Mouse (Mus musculus): ENCODE measurements around the gene Pced1a. TPM values are rescaled to one million over a fixed set of nuclear protein-coding genes. Genes with fewer than 3 reads are reported as not detected.

Gene Pced1a
- polyA plus RNA-seq, 2 experiments = 2.1 to 5.6 TPM

DNA sequence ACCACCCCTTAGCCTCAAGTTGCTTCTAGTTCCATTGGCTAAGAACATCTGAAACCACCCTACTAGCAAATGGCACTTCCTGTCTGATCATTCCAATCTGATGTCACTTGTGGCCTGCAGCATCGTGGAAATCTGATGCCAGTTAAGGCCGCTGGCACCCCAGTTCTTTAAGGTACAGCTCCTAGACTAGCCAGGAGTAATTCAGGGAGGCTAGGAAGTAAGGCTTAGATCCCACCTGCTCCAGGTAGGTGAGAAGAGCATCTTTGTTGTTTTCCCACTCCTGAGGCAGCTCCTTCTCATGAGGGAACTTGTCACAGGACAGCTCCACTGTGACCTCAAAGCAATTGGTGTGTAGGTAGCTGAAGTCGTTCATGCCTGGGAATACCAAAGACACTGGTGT, 31.7 kb downstream of the Pced1a start:
- peaks cover 14% of the 10 kb centered on the region for H3K27me3 ChIP-seq (ENCODE audit: control insufficient read depth, insufficient read depth, low read length)
- no peak overlapping the region for H3K4me3 ChIP-seq (ENCODE audit: insufficient read depth in 1 of 2, low read depth in 2 of 2, low read length in 2 of 2)
- no peak overlapping the region for H3K4me2 ChIP-seq (ENCODE audit: low read depth)
- no peaks in the 10 kb centered on the region for H3K4me1 ChIP-seq (replicated peaks; ENCODE audit: control insufficient read depth in 2 of 2, insufficient read depth in 2 of 2, low read length in 1 of 2)
- no peak overlapping the region for H3K9ac ChIP-seq (replicated peaks)
- H3K27ac ChIP-seq = no peak overlapping the region
- H3K36me3 ChIP-seq (replicated peaks; ENCODE audit: control insufficient read depth, insufficient read depth, low read depth) = no peaks in the 10 kb centered on the region
- TF ChIP-seq CTCF (IDR thresholded peaks at IDR 0.05; ENCODE audit: low read depth) (no peak), EP300 (IDR thresholded peaks at IDR 0.05; ENCODE audit: low read depth) (no peak)
- no peaks in the 10 kb centered on the region for H3K9me3 ChIP-seq (ENCODE audit: control insufficient read depth, low read length)
- WGBS (ENCODE audit: insufficient replicate concordance) = 65% methylated on average over 3 of the region's 3 CpGs
- ATAC-seq (ENCODE audit: insufficient read depth) (no peak), DNase-seq (ENCODE audit: low read depth in 3 of 3, low spot score in 3 of 3) (no peak)

DNA sequence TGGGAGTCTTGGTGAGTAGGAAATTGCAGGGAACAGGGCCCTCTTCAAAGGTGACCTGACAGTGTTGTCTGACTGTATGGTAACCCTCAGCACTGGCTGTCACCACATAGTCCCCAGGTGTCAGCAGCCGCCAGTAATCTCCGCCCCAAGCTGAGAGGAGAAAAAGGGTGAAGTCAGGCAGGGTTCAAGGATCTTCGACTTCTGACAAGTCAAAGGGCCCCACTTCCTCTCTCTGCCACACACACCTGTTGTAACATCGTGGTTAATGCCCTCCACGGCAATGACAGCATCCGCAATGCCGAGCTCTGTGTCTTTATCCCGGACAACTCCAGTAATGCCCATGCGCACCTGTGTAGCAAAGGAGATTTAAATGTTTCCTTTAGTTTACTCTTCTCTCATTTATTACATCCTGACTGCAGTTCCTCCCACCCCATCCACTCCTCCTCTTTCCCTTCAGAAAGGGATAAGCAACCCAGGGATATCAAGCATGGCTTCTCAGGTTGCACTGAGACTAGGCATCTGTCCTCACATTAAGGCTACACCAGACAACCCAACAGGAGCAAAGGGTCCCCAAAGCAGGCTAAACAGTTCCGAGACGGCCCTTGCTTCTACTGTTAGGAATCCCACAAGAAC, 33.4 kb downstream of the Pced1a start:
- Histone ChIP-seq H3K27me3 (ENCODE audit: control insufficient read depth, insufficient read depth, low read length) (peaks cover 3% of the 10 kb centered on the region; the same call in 1 of the 2 replicates), H3K9ac (replicated peaks) (no peak overlapping the region), H3K4me2 (ENCODE audit: low read depth) (no peak overlapping the region), H3K36me3 (replicated peaks; ENCODE audit: control insufficient read depth, insufficient read depth, low read depth) (no peaks in the 10 kb centered on the region), H3K4me1 (replicated peaks; ENCODE audit: control insufficient read depth in 2 of 2, insufficient read depth in 2 of 2, low read length in 1 of 2) (no peaks in the 10 kb centered on the region), H3K9me3 (ENCODE audit: control insufficient read depth, low read length) (no peaks in the 10 kb centered on the region), H3K27ac (no peak overlapping the region), H3K4me3 (ENCODE audit: insufficient read depth in 1 of 2, low read depth in 2 of 2, low read length in 2 of 2) (no peak overlapping the region)
- ATAC-seq (ENCODE audit: insufficient read depth) = no peak
- no peak for TF ChIP-seq CTCF (IDR thresholded peaks at IDR 0.05; ENCODE audit: low read depth)
- TF ChIP-seq EP300 (IDR thresholded peaks at IDR 0.05; ENCODE audit: low read depth) = no peak
- DNase-seq (ENCODE audit: low read depth in 3 of 3, low spot score in 3 of 3) = no peak
- 64% methylated on average over 11 of the region's 11 CpGs for WGBS (ENCODE audit: insufficient replicate concordance)

GRCm38 (mm10) chr2:130388796-130389195, 35.7 kb downstream of the Pced1a start:
- Histone ChIP-seq H3K9me3 (ENCODE audit: control insufficient read depth, low read length) (no peaks in the 10 kb centered on the region), H3K27ac (no peak overlapping the region), H3K9ac (replicated peaks) (no peak overlapping the region), H3K4me3 (ENCODE audit: insufficient read depth in 1 of 2, low read depth in 2 of 2, low read length in 2 of 2) (no peak overlapping the region), H3K4me2 (ENCODE audit: low read depth) (no peak overlapping the region), H3K4me1 (replicated peaks; ENCODE audit: control insufficient read depth in 2 of 2, insufficient read depth in 2 of 2, low read length in 1 of 2) (no peaks in the 10 kb centered on the region), H3K27me3 (ENCODE audit: control insufficient read depth, insufficient read depth, low read length) (no peaks in the 10 kb centered on the region), H3K36me3 (replicated peaks; ENCODE audit: control insufficient read depth, insufficient read depth, low read depth) (no peaks in the 10 kb centered on the region)
- DNase-seq (ENCODE audit: low read depth in 3 of 3, low spot score in 3 of 3) = no peak
- 54% methylated on average over 2 of the region's 2 CpGs for WGBS (ENCODE audit: insufficient replicate concordance)
- TF ChIP-seq CTCF (IDR thresholded peaks at IDR 0.05; ENCODE audit: low read depth) = peak; percentile 37; the same call in 1 of the 2 replicates
- TF ChIP-seq EP300 (IDR thresholded peaks at IDR 0.05; ENCODE audit: low read depth) = no peak
- no peak for ATAC-seq (ENCODE audit: insufficient read depth)

DNA sequence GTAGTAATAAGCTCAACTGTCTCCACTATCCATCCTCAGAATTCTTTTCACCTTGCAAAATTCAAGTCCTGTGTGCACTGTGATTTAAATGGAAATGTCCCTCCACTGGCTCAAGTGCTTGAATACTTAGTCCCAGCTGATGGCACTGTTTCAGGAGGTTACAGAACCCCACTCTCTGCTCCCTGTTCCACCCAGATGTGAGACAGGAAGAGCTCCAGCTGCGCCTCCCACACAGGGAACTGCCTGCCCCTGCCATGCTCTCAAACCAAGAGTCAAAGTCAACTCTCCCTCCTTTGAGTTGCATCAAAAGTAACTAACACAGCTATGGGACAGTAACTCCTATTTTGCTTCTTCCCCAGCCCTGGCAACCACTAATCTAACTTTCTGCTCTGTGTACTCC, 38.3 kb downstream of the Pced1a start:
- H3K36me3 ChIP-seq (replicated peaks; ENCODE audit: control insufficient read depth, insufficient read depth, low read depth) = no peaks in the 10 kb centered on the region
- no peaks in the 10 kb centered on the region for H3K27me3 ChIP-seq (ENCODE audit: control insufficient read depth, insufficient read depth, low read length)
- H3K9ac ChIP-seq (replicated peaks) = no peak overlapping the region
- H3K4me2 ChIP-seq (ENCODE audit: low read depth) = no peak overlapping the region
- no peaks in the 10 kb centered on the region for H3K9me3 ChIP-seq (ENCODE audit: control insufficient read depth, low read length)
- ATAC-seq (ENCODE audit: insufficient read depth) = no peak
- no peak overlapping the region for H3K27ac ChIP-seq
- no peak overlapping the region for H3K4me3 ChIP-seq (ENCODE audit: insufficient read depth in 1 of 2, low read depth in 2 of 2, low read length in 2 of 2)
- WGBS (ENCODE audit: insufficient replicate concordance) = 57% methylated on average over 1 of the region's 1 CpGs
- no peaks in the 10 kb centered on the region for H3K4me1 ChIP-seq (replicated peaks; ENCODE audit: control insufficient read depth in 2 of 2, insufficient read depth in 2 of 2, low read length in 1 of 2)
- DNase-seq (ENCODE audit: low read depth in 3 of 3, low spot score in 3 of 3) = no peak
- no peak for TF ChIP-seq EP300 (IDR thresholded peaks at IDR 0.05; ENCODE audit: low read depth)
- TF ChIP-seq CTCF (IDR thresholded peaks at IDR 0.05; ENCODE audit: low read depth) = no peak

GRCm38 (mm10) chr2:130383895-130384294, 40.6 kb downstream of the Pced1a start:
- no peaks in the 10 kb centered on the region for H3K36me3 ChIP-seq (replicated peaks; ENCODE audit: control insufficient read depth, insufficient read depth, low read depth)
- ATAC-seq (ENCODE audit: insufficient read depth) (no peak), DNase-seq (ENCODE audit: low read depth in 3 of 3, low spot score in 3 of 3) (no peak)
- no peaks in the 10 kb centered on the region for H3K27me3 ChIP-seq (ENCODE audit: control insufficient read depth, insufficient read depth, low read length)
- no peak overlapping the region for H3K4me3 ChIP-seq (ENCODE audit: insufficient read depth in 1 of 2, low read depth in 2 of 2, low read length in 2 of 2)
- no peak overlapping the region for H3K27ac ChIP-seq
- no peak overlapping the region for H3K4me2 ChIP-seq (ENCODE audit: low read depth)
- TF ChIP-seq CTCF (IDR thresholded peaks at IDR 0.05; ENCODE audit: low read depth) = no peak
- TF ChIP-seq EP300 (IDR thresholded peaks at IDR 0.05; ENCODE audit: low read depth) = no peak
- H3K9me3 ChIP-seq (ENCODE audit: control insufficient read depth, low read length) = no peaks in the 10 kb centered on the region
- no peaks in the 10 kb centered on the region for H3K4me1 ChIP-seq (replicated peaks; ENCODE audit: control insufficient read depth in 2 of 2, insufficient read depth in 2 of 2, low read length in 1 of 2)
- H3K9ac ChIP-seq (replicated peaks) = no peak overlapping the region
- WGBS (ENCODE audit: insufficient replicate concordance) = 59% methylated on average over 6 of the region's 6 CpGs
